Mouse (Mus musculus) inflammation-experienced regulatory T-cells, adult 6 months (primary cell): Measurements from ENCODE around the gene Tor1a. TPM values are rescaled to one million over a fixed set of nuclear protein-coding genes. Genes with fewer than 3 reads are reported as not detected.

Source experiments
- ATAC-seq: one replicate; pipeline ENCODE4 v1.8.0; 2017
- polyA plus RNA-seq, 3 experiments: library from polyadenylated mRNA; unstranded; fragments of 100-300 nt; shearing (Covaris generic); gene quantifications; one replicate each; pipeline ENCODE4 v1.2.1; 2017

Gene Tor1a
- 10 to 100 TPM; 60.5 to 73.3 (median 72.6) TPM for polyA plus RNA-seq

- ATAC-seq: peak; percentile 88
Measured at GRCm38 (mm10) chr2:30967352-30968327, at the start of gene Tor1a. Gene Tor1a (minus strand): TSS chr2:30967933.

- ATAC-seq: no peak
Measured at GRCm38 (mm10) chr2:31013371-31014120, 45.8 kb upstream of the Tor1a start.

- ATAC-seq: no peak
Measured at GRCm38 (mm10) chr2:31007208-31007607, 39.5 kb upstream of the Tor1a start.

GRCm38 (mm10) chr2:31006434-31006833 is 38.7 kb upstream of the Tor1a start:
- ATAC-seq: no peak

GRCm38 (mm10) chr2:31005453-31005852 is 37.7 kb upstream of the Tor1a start:
- ATAC-seq: no peak

- ATAC-seq: no peak
Measured at GRCm38 (mm10) chr2:31002857-31003256, 35.1 kb upstream of the Tor1a start.

- no peak for ATAC-seq
Measured at GRCm38 (mm10) chr2:30998443-30999260, 30.9 kb upstream of the Tor1a start.

- no peak for ATAC-seq
Measured at GRCm38 (mm10) chr2:30995432-30995996, 27.8 kb upstream of the Tor1a start.

- no peak for ATAC-seq
Measured at GRCm38 (mm10) chr2:30994853-30995252, 27.1 kb upstream of the Tor1a start.

GRCm38 (mm10) chr2:30990221-30990620 is 22.5 kb upstream of the Tor1a start:
- no peak for ATAC-seq

GRCm38 (mm10) chr2:30985111-30986020 is 17.6 kb upstream of the Tor1a start:
- ATAC-seq: no peak

GRCm38 (mm10) chr2:30983024-30983423 is 15.3 kb upstream of the Tor1a start:
- no peak for ATAC-seq

- ATAC-seq: peak; percentile 95
Measured at GRCm38 (mm10) chr2:30981790-30982513, 14.2 kb upstream of the Tor1a start, which contains the start of the genes BC005624 and Usp20. Gene BC005624 (minus strand): TSS chr2:30982201. Gene Usp20 (plus strand): TSS chr2:30982279.

- no peak for ATAC-seq
Measured at GRCm38 (mm10) chr2:30966826-30967225, 907 bp downstream of the Tor1a start.

GRCm38 (mm10) chr2:30965627-30966026 is 2.1 kb downstream of the Tor1a start:
- no peak for ATAC-seq

- no peak for ATAC-seq
Measured at GRCm38 (mm10) chr2:30962570-30963254, 5.0 kb downstream of the Tor1a start.

GRCm38 (mm10) chr2:30959856-30960255 is 7.9 kb downstream of the Tor1a start:
- no peak for ATAC-seq

- no peak for ATAC-seq
Measured at GRCm38 (mm10) chr2:30958726-30959125, 9.0 kb downstream of the Tor1a start.

- ATAC-seq: no peak
Measured at GRCm38 (mm10) chr2:30957511-30957910, 10.2 kb downstream of the Tor1a start.

- no peak for ATAC-seq
Measured at GRCm38 (mm10) chr2:30954797-30955196, 12.9 kb downstream of the Tor1a start.
